Mouse (Mus musculus) lung, postnatal 0 days (tissue): ENCODE data around the gene Rgr.

Source experiments
- CTCF ChIP-seq: IDR thresholded peaks from 2 replicates; pipeline ENCODE4 v1.5.1; 2016; ENCODE audit warnings: antibody characterized with exemption, mild to moderate bottlenecking
- EP300 ChIP-seq: IDR thresholded peaks from 2 replicates; pipeline ENCODE4 v1.6.1; 2016; ENCODE audit warnings: antibody characterized with exemption, mild to moderate bottlenecking, control low read depth

DNA sequence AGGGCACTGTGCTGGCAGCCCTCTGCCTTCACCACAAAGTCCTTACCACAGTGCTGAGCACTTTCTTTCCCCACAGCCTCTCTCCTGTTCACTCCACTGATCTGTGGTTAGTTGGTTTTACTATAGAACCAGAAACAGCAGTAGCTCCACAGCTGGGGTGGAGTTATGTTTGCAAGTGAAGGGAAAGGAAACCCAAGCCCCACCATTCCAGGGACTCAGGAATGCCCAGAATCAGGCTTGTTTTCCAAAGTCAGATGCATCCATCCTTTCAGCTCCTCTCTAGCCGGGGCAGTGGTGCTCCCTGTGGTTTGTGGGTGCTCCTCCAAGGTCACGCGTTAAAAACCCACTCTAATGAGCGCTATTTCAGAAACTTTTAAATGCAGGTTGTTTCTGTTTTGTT lies 46.8 kb upstream of the Rgr start:
- no peak for TF ChIP-seq CTCF
- TF ChIP-seq EP300: no peak
